Mouse (Mus musculus): ENCODE measurements at regions not wholly inside any gene's neighbourhood (a gene's known extent, or its start where the extent isn't known, plus 50 kb on each side); places are given as distances from the start of the nearest gene placed in this dataset.

DNA sequence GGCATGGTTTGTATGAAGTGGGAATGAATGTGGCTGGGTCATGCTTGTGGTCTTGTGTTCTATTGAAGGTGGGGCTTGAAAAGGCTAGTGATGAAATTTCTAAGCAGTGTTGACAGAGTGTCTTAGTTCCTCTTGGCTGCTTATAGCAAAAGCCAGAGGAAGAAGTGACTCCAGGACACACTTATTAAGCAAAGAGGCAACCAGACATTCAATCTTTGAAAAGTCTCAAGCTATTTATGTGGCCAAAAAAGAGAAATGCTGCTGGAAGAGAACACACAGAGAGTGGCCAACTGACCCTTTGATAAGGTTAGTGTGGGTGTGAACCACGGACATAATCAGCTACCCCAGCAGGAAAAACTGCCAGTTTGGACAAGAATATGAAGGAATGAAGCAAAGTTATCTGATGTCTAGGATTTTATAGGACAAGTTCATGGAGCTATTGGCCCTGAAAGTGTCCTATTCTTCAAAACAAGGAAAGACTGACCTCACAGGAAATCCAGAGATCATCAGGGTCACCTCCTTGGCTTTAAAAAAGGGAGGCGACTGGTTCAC, 104.4 kb upstream of the Nxt1 start:
- no peak overlapping the region for H3K27ac ChIP-seq (replicated peaks; ENCODE audit: low read depth, low read length)
- no peaks in the 10 kb centered on the region for H3K27me3 ChIP-seq (ENCODE audit: control insufficient read depth, insufficient read depth, low read length)
- DNase-seq (no peak), ATAC-seq (ENCODE audit: low FRiP score, low TSS enrichment) (no peak)
- no peak overlapping the region for H3K9ac ChIP-seq (replicated peaks; ENCODE audit: low read length)
- no peak overlapping the region for H3K4me2 ChIP-seq (ENCODE audit: low read length)
- H3K4me1 ChIP-seq (ENCODE audit: control insufficient read depth, insufficient read depth, low read length): no peaks in the 10 kb centered on the region
- no peak overlapping the region for H3K4me3 ChIP-seq (replicated peaks; ENCODE audit: low read depth, low read length)
- 65% methylated on average over 2 of the region's 2 CpGs for WGBS
- no peaks in the 10 kb centered on the region for H3K9me3 ChIP-seq (ENCODE audit: control insufficient read depth, low read length)
- no peaks in the 10 kb centered on the region for H3K36me3 ChIP-seq (ENCODE audit: control insufficient read depth, insufficient read depth, low read length)

GRCm38 (mm10) chr2:148563390-148563789, 109.0 kb upstream of the Nxt1 start:
- 85% methylated on average over 3 of the region's 3 CpGs for WGBS
- Histone ChIP-seq H3K4me1 (ENCODE audit: control insufficient read depth, insufficient read depth, low read length) (no peaks in the 10 kb centered on the region), H3K36me3 (ENCODE audit: control insufficient read depth, insufficient read depth, low read length) (no peaks in the 10 kb centered on the region), H3K27me3 (ENCODE audit: control insufficient read depth, insufficient read depth, low read length) (no peaks in the 10 kb centered on the region), H3K27ac (replicated peaks; ENCODE audit: low read depth, low read length) (no peak overlapping the region), H3K4me3 (replicated peaks; ENCODE audit: low read depth, low read length) (no peak overlapping the region), H3K4me2 (ENCODE audit: low read length) (no peak overlapping the region), H3K9ac (replicated peaks; ENCODE audit: low read length) (no peak overlapping the region), H3K9me3 (ENCODE audit: control insufficient read depth, low read length) (no peaks in the 10 kb centered on the region)
- DNase-seq (no peak), ATAC-seq (ENCODE audit: low FRiP score, low TSS enrichment) (no peak)

GRCm38 (mm10) chr2:148562041-148562440, 110.4 kb upstream of the Nxt1 start:
- H3K9me3 ChIP-seq (ENCODE audit: control insufficient read depth, low read length): no peaks in the 10 kb centered on the region
- H3K4me2 ChIP-seq (ENCODE audit: low read length): no peak overlapping the region
- no peaks in the 10 kb centered on the region for H3K36me3 ChIP-seq (ENCODE audit: control insufficient read depth, insufficient read depth, low read length)
- no peak overlapping the region for H3K9ac ChIP-seq (replicated peaks; ENCODE audit: low read length)
- no peaks in the 10 kb centered on the region for H3K4me1 ChIP-seq (ENCODE audit: control insufficient read depth, insufficient read depth, low read length)
- H3K27me3 ChIP-seq (ENCODE audit: control insufficient read depth, insufficient read depth, low read length): no peaks in the 10 kb centered on the region
- WGBS: 83% methylated on average over 3 of the region's 3 CpGs
- no peak overlapping the region for H3K4me3 ChIP-seq (replicated peaks; ENCODE audit: low read depth, low read length)
- ATAC-seq (ENCODE audit: low FRiP score, low TSS enrichment): no peak
- no peak overlapping the region for H3K27ac ChIP-seq (replicated peaks; ENCODE audit: low read depth, low read length)
- no peak for DNase-seq

DNA sequence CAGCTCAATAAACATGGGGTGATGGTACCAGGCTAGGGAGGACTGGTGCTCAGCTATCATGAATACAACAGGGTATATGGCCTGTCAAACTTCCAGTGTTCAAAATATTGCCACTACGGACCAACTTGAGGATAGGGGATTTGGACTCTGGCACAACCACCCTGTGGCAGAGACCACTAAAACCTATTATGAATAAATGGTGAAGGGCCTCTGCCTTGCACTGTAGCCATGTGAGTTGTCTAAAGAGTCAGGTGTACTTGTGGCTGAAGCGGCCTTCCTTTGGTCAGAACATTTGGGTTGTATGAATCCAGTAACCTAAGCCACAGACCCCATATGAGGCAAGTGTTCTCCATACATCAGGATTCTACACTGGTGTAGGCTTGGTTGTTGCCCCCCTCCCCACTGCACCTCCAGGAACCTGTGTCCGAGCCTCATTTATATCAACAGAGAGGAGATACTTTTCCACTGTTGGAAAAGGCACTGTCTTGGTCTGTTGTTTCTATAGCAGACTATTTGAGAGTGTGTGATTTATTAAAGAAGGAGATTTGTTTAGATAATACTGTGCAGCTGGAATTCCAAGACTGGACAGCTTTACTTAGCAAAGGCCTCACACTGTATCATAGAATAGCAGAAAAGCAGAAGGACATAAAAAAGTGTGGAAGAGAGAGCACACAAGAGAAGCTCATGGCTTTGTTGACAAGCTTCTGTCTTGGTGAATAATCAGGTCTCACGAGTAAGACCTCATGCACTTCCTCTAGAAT, 112.2 kb upstream of the Nxt1 start:
- H3K4me3 ChIP-seq (replicated peaks; ENCODE audit: low read depth, low read length): no peak overlapping the region
- 83% methylated on average over 4 of the region's 4 CpGs for WGBS
- no peaks in the 10 kb centered on the region for H3K9me3 ChIP-seq (ENCODE audit: control insufficient read depth, low read length)
- H3K27me3 ChIP-seq (ENCODE audit: control insufficient read depth, insufficient read depth, low read length): no peaks in the 10 kb centered on the region
- ATAC-seq (ENCODE audit: low FRiP score, low TSS enrichment) (no peak), DNase-seq (no peak)
- H3K36me3 ChIP-seq (ENCODE audit: control insufficient read depth, insufficient read depth, low read length): no peaks in the 10 kb centered on the region
- no peaks in the 10 kb centered on the region for H3K4me1 ChIP-seq (ENCODE audit: control insufficient read depth, insufficient read depth, low read length)
- no peak overlapping the region for H3K9ac ChIP-seq (replicated peaks; ENCODE audit: low read length)
- H3K27ac ChIP-seq (replicated peaks; ENCODE audit: low read depth, low read length): no peak overlapping the region
- no peak overlapping the region for H3K4me2 ChIP-seq (ENCODE audit: low read length)

DNA sequence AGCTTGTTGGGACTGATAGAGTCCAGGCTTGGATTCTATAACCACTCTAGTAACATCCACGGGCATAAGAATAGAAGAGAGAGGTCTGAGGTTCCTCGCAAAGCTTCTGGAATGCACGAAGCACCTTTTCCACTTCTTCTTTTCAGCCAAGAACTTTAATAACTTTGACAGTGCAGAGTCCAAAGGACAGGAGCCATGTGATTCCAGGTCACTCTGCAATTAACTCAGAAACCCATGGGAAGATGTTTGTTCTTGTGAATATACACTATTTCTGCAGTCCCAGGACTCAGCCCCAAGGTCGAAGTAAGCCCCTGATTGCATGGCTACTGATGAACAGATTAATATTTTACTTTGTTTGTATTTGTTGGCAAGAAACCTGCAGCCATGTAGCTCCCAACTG, 113.0 kb upstream of the Nxt1 start:
- no peaks in the 10 kb centered on the region for H3K9me3 ChIP-seq (ENCODE audit: control insufficient read depth, low read length)
- ATAC-seq (ENCODE audit: low FRiP score, low TSS enrichment): no peak
- WGBS: 89% methylated on average over 4 of the region's 4 CpGs

DNA sequence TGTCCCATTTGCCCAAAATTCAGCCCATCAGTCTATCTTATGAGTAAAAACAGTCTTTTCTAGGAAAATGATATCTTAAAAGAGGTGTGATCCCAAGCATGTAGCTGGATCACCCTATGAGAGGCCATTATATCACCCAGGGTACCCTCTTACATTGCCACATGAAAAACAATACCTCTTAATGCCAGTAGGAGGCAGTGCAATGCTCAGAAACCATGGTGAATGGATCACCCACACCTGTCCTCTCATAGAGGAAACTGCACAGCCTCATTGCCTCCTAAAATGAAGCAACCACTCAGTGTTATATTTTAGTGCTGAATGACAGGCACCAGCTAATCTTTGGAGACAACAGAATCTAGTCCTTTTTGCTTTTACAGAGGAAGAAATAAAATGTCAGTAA, 114.0 kb upstream of the Nxt1 start:
- no peaks in the 10 kb centered on the region for H3K27me3 ChIP-seq (ENCODE audit: control insufficient read depth, insufficient read depth, low read length)
- H3K9ac ChIP-seq (replicated peaks; ENCODE audit: low read length): no peak overlapping the region
- no peaks in the 10 kb centered on the region for H3K4me1 ChIP-seq (ENCODE audit: control insufficient read depth, insufficient read depth, low read length)
- ATAC-seq (ENCODE audit: low FRiP score, low TSS enrichment) (no peak), DNase-seq (no peak)
- no peaks in the 10 kb centered on the region for H3K36me3 ChIP-seq (ENCODE audit: control insufficient read depth, insufficient read depth, low read length)
- no peaks in the 10 kb centered on the region for H3K9me3 ChIP-seq (ENCODE audit: control insufficient read depth, low read length)
- no peak overlapping the region for H3K4me2 ChIP-seq (ENCODE audit: low read length)
- no peak overlapping the region for H3K27ac ChIP-seq (replicated peaks; ENCODE audit: low read depth, low read length)
- H3K4me3 ChIP-seq (replicated peaks; ENCODE audit: low read depth, low read length): no peak overlapping the region

More for the DNA sequence above, 113.0 kb upstream of the Nxt1 start:
- Histone ChIP-seq H3K4me1 (ENCODE audit: control insufficient read depth, insufficient read depth, low read length) (no peaks in the 10 kb centered on the region), H3K36me3 (ENCODE audit: control insufficient read depth, insufficient read depth, low read length) (no peaks in the 10 kb centered on the region), H3K4me3 (replicated peaks; ENCODE audit: low read depth, low read length) (no peak overlapping the region), H3K27ac (replicated peaks; ENCODE audit: low read depth, low read length) (no peak overlapping the region), H3K4me2 (ENCODE audit: low read length) (no peak overlapping the region), H3K27me3 (ENCODE audit: control insufficient read depth, insufficient read depth, low read length) (no peaks in the 10 kb centered on the region), H3K9ac (replicated peaks; ENCODE audit: low read length) (no peak overlapping the region)
- DNase-seq: no peak

DNA sequence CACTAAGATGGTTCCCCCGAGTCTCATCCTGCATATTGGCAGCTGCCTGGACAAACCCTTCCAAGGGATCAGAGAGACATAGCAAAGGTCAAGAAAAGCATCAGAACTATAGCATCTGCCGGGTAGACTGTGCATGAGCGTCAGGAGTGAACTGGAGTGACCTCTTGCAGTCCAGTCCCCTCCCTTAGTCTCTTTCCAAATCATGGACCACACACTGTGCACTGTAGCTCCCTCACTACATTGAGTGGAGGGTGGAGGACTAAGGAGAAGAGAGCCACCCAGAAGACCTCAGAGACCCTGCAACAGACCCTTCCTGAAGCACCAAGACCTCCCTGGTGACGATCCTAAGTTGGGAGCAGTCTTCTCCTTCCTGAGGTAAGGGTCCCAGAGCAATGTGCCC, 107.8 kb upstream of the Cd93 start:
- Histone ChIP-seq H3K4me3 (replicated peaks; ENCODE audit: low read depth, low read length) (no peak overlapping the region), H3K27me3 (ENCODE audit: control insufficient read depth, insufficient read depth, low read length) (no peaks in the 10 kb centered on the region), H3K36me3 (ENCODE audit: control insufficient read depth, insufficient read depth, low read length) (no peaks in the 10 kb centered on the region), H3K4me1 (ENCODE audit: control insufficient read depth, insufficient read depth, low read length) (no peaks in the 10 kb centered on the region), H3K27ac (replicated peaks; ENCODE audit: low read depth, low read length) (no peak overlapping the region), H3K4me2 (ENCODE audit: low read length) (no peak overlapping the region), H3K9ac (replicated peaks; ENCODE audit: low read length) (no peak overlapping the region), H3K9me3 (ENCODE audit: control insufficient read depth, low read length) (no peaks in the 10 kb centered on the region)
- ATAC-seq (ENCODE audit: low FRiP score, low TSS enrichment) (no peak), DNase-seq (no peak)
- WGBS: 88% methylated on average over 4 of the region's 4 CpGs

DNA sequence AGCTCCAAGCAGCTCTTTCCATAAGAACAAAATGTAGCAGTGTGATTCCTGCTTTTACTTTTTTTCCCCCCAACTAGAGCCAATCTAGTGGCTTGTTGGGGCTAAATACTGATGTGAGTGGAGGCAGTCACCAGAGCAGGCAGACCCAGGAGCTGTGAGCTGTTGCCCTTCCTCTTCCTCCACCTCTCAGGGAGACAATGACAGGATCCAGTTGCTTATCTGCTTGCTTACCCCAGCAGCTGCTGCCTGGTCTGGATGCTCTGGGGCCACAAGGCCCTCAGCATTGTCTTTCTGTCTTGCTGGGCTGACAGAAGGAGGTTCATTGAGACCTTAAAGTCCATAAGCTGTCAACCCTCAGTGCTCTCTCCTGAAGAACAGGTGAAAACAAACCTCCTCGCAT, 106.3 kb upstream of the Cd93 start:
- DNase-seq (no peak), ATAC-seq (ENCODE audit: low FRiP score, low TSS enrichment) (no peak)
- Histone ChIP-seq H3K27me3 (ENCODE audit: control insufficient read depth, insufficient read depth, low read length) (no peaks in the 10 kb centered on the region), H3K4me3 (replicated peaks; ENCODE audit: low read depth, low read length) (no peak overlapping the region), H3K9me3 (ENCODE audit: control insufficient read depth, low read length) (no peaks in the 10 kb centered on the region), H3K27ac (replicated peaks; ENCODE audit: low read depth, low read length) (no peak overlapping the region), H3K4me1 (ENCODE audit: control insufficient read depth, insufficient read depth, low read length) (no peaks in the 10 kb centered on the region), H3K4me2 (ENCODE audit: low read length) (no peak overlapping the region), H3K36me3 (ENCODE audit: control insufficient read depth, insufficient read depth, low read length) (no peaks in the 10 kb centered on the region), H3K9ac (replicated peaks; ENCODE audit: low read length) (no peak overlapping the region)
- WGBS: 94% methylated on average over 1 of the region's 1 CpGs

GRCm38 (mm10) chr2:148542340-148542739, 99.0 kb upstream of the Cd93 start:
- Histone ChIP-seq H3K4me2 (ENCODE audit: low read length) (no peak overlapping the region), H3K9ac (replicated peaks; ENCODE audit: low read length) (no peak overlapping the region), H3K27me3 (ENCODE audit: control insufficient read depth, insufficient read depth, low read length) (no peaks in the 10 kb centered on the region), H3K36me3 (ENCODE audit: control insufficient read depth, insufficient read depth, low read length) (no peaks in the 10 kb centered on the region), H3K4me1 (ENCODE audit: control insufficient read depth, insufficient read depth, low read length) (no peaks in the 10 kb centered on the region), H3K9me3 (ENCODE audit: control insufficient read depth, low read length) (no peaks in the 10 kb centered on the region), H3K27ac (replicated peaks; ENCODE audit: low read depth, low read length) (no peak overlapping the region), H3K4me3 (replicated peaks; ENCODE audit: low read depth, low read length) (no peak overlapping the region)
- no peak for ATAC-seq (ENCODE audit: low FRiP score, low TSS enrichment)
- no peak for DNase-seq
